Mouse (Mus musculus): ENCODE measurements around the gene Gdpd5. TPM values are rescaled to one million over a fixed set of nuclear protein-coding genes. Genes with fewer than 3 reads are reported as not detected.
A peak's percentile ranks its signal among the peaks of the same experiment; 100 is the strongest.

Gene Gdpd5
- polyA plus RNA-seq, 1 experiment from 2014 or later: 45.0 TPM

GRCm38 (mm10) chr7:99395908-99396616 lies 14.8 kb downstream of the Gdpd5 start:
- H3K36me3 ChIP-seq (ENCODE audit: control insufficient read depth, insufficient read depth, low read length): peaks cover 15% of the 10 kb centered on the region

DNA sequence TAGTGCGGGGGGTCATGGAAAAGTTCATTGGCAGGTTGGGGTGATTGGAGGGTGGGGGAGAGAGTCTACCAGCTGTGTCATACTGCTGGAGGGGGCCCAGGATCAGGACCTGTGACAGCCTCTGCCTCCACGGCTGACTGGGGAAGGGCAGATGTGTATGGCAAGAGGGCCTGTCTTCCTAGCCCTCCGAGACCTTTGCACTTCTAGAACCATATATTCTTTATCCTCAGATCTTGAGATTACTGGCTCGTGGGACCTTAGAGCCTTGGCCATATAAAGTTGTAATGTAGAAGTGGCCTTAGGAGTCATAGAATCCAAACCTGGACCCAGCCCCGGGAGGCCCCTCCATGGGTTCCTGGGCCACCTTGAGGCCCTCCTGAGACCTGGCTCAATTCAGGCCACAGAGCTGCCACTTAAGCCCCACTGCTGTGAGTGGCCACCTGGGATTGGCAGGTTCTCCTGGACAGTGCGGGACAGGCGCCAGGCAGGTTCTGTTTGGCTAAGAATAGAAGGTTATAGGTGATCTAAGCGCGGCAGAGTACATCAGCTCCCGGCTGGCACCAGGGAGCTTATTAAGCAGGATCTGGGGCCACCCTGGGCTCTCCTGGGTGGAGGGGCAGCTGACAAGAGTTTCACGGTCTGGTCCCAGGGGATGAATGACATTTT lies 15.9 kb downstream of the Gdpd5 start:
- Histone ChIP-seq H3K36me3 (ENCODE audit: control insufficient read depth, insufficient read depth, low read length) (peaks cover 11% of the 10 kb centered on the region), H3K4me2 (ENCODE audit: low read length) (no peak overlapping the region), H3K4me3 (ENCODE audit: low read depth, low read length) (no peak overlapping the region), H3K9me3 (replicated peaks; ENCODE audit: control insufficient read depth, low read length, poor library complexity, severe bottlenecking) (no peaks in the 10 kb centered on the region), H3K9ac (ENCODE audit: low read depth, low read length) (no peak overlapping the region), H3K27me3 (ENCODE audit: control insufficient read depth, insufficient read depth, low read depth, low read length) (no peaks in the 10 kb centered on the region), H3K27ac (ENCODE audit: low read length) (no peak overlapping the region), H3K4me1 (ENCODE audit: control insufficient read depth, insufficient read depth, low read length) (no peaks in the 10 kb centered on the region; the same call in 1 of the 2 replicates)
- WGBS: 77% methylated on average over 11 of the region's 11 CpGs
- ATAC-seq: no peak

More at GRCm38 (mm10) chr7:99395908-99396616, 14.8 kb downstream of the Gdpd5 start:
- no peak overlapping the region for H3K27ac ChIP-seq (ENCODE audit: low read length)
- WGBS: 62% methylated on average over 11 of the region's 11 CpGs
- H3K4me2 ChIP-seq (ENCODE audit: low read length): no peak overlapping the region
- no peaks in the 10 kb centered on the region for H3K27me3 ChIP-seq (ENCODE audit: control insufficient read depth, insufficient read depth, low read depth, low read length)
- no peaks in the 10 kb centered on the region for H3K9me3 ChIP-seq (replicated peaks; ENCODE audit: control insufficient read depth, low read length, poor library complexity, severe bottlenecking)
- ATAC-seq: peak; percentile 33
- no peak overlapping the region for H3K4me3 ChIP-seq (ENCODE audit: low read depth, low read length)
- no peak overlapping the region for H3K9ac ChIP-seq (ENCODE audit: low read depth, low read length)
- no peaks in the 10 kb centered on the region; the same call in 1 of the 2 replicates for H3K4me1 ChIP-seq (ENCODE audit: control insufficient read depth, insufficient read depth, low read length)

DNA sequence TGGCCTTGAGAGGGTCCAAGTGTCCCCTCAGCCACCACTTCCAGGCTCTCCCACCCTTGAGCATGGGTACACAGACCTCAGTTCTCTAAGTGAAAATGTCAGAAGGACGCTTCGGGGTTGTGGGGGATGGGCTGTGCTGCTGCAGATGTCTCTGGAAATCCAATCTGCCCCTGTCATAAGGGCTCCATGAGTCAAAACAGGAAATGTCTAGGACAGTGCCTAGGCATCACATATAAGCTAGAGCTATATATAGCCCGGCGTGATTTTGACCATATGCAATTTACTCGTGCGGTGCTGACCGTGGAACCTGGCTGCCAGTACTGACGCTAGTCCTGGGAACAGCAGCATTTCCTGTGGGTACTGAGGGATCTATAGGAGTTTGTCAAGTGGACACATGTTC lies 20.2 kb downstream of the Gdpd5 start:
- no peak for ATAC-seq
- Histone ChIP-seq H3K9ac (ENCODE audit: low read depth, low read length) (no peak overlapping the region), H3K4me1 (ENCODE audit: control insufficient read depth, insufficient read depth, low read length) (no peaks in the 10 kb centered on the region), H3K27me3 (ENCODE audit: control insufficient read depth, insufficient read depth, low read depth, low read length) (no peaks in the 10 kb centered on the region), H3K4me2 (ENCODE audit: low read length) (no peak overlapping the region), H3K36me3 (ENCODE audit: control insufficient read depth, insufficient read depth, low read length) (peaks cover 6% of the 10 kb centered on the region), H3K4me3 (ENCODE audit: low read depth, low read length) (no peak overlapping the region), H3K27ac (ENCODE audit: low read length) (no peak overlapping the region), H3K9me3 (replicated peaks; ENCODE audit: control insufficient read depth, low read length, poor library complexity, severe bottlenecking) (no peaks in the 10 kb centered on the region)
- WGBS: 90% methylated on average over 8 of the region's 8 CpGs

GRCm38 (mm10) chr7:99402477-99402876 lies 21.3 kb downstream of the Gdpd5 start:
- H3K4me1 ChIP-seq (ENCODE audit: control insufficient read depth, insufficient read depth, low read length): no peaks in the 10 kb centered on the region
- H3K4me2 ChIP-seq (ENCODE audit: low read length): no peak overlapping the region
- H3K27ac ChIP-seq (ENCODE audit: low read length): no peak overlapping the region
- 75% methylated on average over 6 of the region's 6 CpGs for WGBS
- H3K4me3 ChIP-seq (ENCODE audit: low read depth, low read length): no peak overlapping the region
- H3K27me3 ChIP-seq (ENCODE audit: control insufficient read depth, insufficient read depth, low read depth, low read length): no peaks in the 10 kb centered on the region
- peaks cover 6% of the 10 kb centered on the region for H3K36me3 ChIP-seq (ENCODE audit: control insufficient read depth, insufficient read depth, low read length)
- H3K9ac ChIP-seq (ENCODE audit: low read depth, low read length): no peak overlapping the region
- no peaks in the 10 kb centered on the region for H3K9me3 ChIP-seq (replicated peaks; ENCODE audit: control insufficient read depth, low read length, poor library complexity, severe bottlenecking)
- no peak for ATAC-seq

DNA sequence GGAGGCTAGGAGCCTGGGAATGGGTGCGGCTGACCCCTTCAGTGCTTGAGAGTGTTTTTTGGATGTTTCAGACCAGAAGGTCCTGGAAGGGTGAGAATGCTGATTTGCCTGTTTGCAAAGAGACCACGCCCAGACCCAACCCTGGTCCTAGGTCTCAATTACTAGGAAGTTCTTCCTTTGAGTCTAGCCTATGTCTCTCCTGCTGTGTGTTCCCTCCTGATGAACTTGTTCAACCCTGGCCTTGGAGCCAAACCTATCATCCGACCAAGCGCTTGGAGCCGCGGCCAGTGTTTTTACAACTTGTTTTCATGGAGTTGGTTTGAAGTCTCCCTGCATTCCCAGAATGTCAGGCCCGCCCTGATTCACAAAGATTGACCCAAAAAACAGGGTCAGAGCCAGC lies 22.0 kb downstream of the Gdpd5 start:
- H3K4me3 ChIP-seq (ENCODE audit: low read depth, low read length): no peak overlapping the region
- peaks cover 6% of the 10 kb centered on the region for H3K36me3 ChIP-seq (ENCODE audit: control insufficient read depth, insufficient read depth, low read length)
- no peak overlapping the region for H3K4me2 ChIP-seq (ENCODE audit: low read length)
- 86% methylated on average over 7 of the region's 7 CpGs for WGBS
- H3K4me1 ChIP-seq (ENCODE audit: control insufficient read depth, insufficient read depth, low read length): no peaks in the 10 kb centered on the region
- no peaks in the 10 kb centered on the region for H3K9me3 ChIP-seq (replicated peaks; ENCODE audit: control insufficient read depth, low read length, poor library complexity, severe bottlenecking)
- no peak overlapping the region for H3K9ac ChIP-seq (ENCODE audit: low read depth, low read length)
- no peaks in the 10 kb centered on the region for H3K27me3 ChIP-seq (ENCODE audit: control insufficient read depth, insufficient read depth, low read depth, low read length)
- no peak for ATAC-seq
- no peak overlapping the region for H3K27ac ChIP-seq (ENCODE audit: low read length)

DNA sequence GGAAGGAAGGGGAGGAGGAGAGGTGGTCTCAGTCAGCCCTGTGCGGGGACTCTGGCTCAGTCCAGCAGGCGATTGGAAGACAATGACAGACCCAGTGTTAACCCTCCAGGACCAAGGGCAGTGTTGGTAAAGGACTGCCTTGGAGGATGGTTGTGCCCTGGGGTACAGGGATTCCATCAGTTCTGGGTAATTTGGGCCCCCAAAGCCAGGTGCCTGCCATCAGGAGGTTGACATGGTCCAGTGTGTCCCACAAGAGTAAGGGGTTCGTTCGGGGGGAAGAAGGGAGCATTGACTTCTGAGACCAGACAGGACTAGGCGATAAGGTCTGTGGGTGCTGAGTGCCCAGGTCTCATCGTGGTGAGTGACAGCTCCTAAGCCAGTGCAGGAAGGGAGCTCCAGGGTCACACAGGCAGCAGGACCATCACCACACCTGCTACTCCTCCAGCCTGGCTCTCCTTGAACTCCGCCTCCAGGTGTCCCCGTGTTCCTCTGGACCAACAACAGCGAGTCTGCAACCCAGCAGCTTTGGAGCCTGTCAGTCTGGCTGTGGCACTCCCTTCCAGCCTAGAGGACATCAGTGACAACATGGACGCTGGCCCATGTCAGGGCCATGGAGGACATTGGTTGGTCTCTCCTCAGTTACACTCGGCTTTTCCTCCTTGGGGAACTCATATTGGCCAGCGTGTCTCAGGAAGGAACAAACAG lies 23.0 kb downstream of the Gdpd5 start:
- 80% methylated on average over 12 of the region's 12 CpGs for WGBS
- no peaks in the 10 kb centered on the region for H3K4me1 ChIP-seq (ENCODE audit: control insufficient read depth, insufficient read depth, low read length)
- H3K27ac ChIP-seq (ENCODE audit: low read length): no peak overlapping the region
- no peak overlapping the region for H3K4me2 ChIP-seq (ENCODE audit: low read length)
- H3K27me3 ChIP-seq (ENCODE audit: control insufficient read depth, insufficient read depth, low read depth, low read length): no peaks in the 10 kb centered on the region
- H3K9me3 ChIP-seq (replicated peaks; ENCODE audit: control insufficient read depth, low read length, poor library complexity, severe bottlenecking): no peaks in the 10 kb centered on the region
- no peak overlapping the region for H3K9ac ChIP-seq (ENCODE audit: low read depth, low read length)
- ATAC-seq: no peak
- peaks cover 6% of the 10 kb centered on the region for H3K36me3 ChIP-seq (ENCODE audit: control insufficient read depth, insufficient read depth, low read length)
- H3K4me3 ChIP-seq (ENCODE audit: low read depth, low read length): no peak overlapping the region

- H3K27me3 ChIP-seq (ENCODE audit: control insufficient read depth, insufficient read depth, low read depth, low read length): no peaks in the 10 kb centered on the region
These were observed 24.4 kb downstream of the Gdpd5 start for GRCm38 (mm10) chr7:99405386-99406155.

GRCm38 (mm10) chr7:99407598-99407997 lies 26.4 kb downstream of the Gdpd5 start:
- Histone ChIP-seq H3K9ac (ENCODE audit: low read depth, low read length) (no peak overlapping the region), H3K9me3 (replicated peaks; ENCODE audit: control insufficient read depth, low read length, poor library complexity, severe bottlenecking) (no peaks in the 10 kb centered on the region), H3K4me2 (ENCODE audit: low read length) (no peak overlapping the region), H3K27me3 (ENCODE audit: control insufficient read depth, insufficient read depth, low read depth, low read length) (no peaks in the 10 kb centered on the region), H3K27ac (ENCODE audit: low read length) (no peak overlapping the region), H3K4me3 (ENCODE audit: low read depth, low read length) (no peak overlapping the region), H3K4me1 (ENCODE audit: control insufficient read depth, insufficient read depth, low read length) (no peaks in the 10 kb centered on the region), H3K36me3 (ENCODE audit: control insufficient read depth, insufficient read depth, low read length) (0 out of 2 replicates have a peak, but pooled peaks cover 6% of the 10 kb centered on the region)
- ATAC-seq: no peak
- 83% methylated on average over 2 of the region's 2 CpGs for WGBS

More at GRCm38 (mm10) chr7:99405386-99406155, 24.4 kb downstream of the Gdpd5 start:
- no peak for ATAC-seq
- WGBS: 25% methylated on average over 8 of the region's 8 CpGs
- Histone ChIP-seq H3K4me3 (ENCODE audit: low read depth, low read length) (no peak overlapping the region), H3K36me3 (ENCODE audit: control insufficient read depth, insufficient read depth, low read length) (0 out of 2 replicates have a peak, but pooled peaks cover 6% of the 10 kb centered on the region), H3K4me1 (ENCODE audit: control insufficient read depth, insufficient read depth, low read length) (no peaks in the 10 kb centered on the region), H3K9ac (ENCODE audit: low read depth, low read length) (no peak overlapping the region), H3K4me2 (ENCODE audit: low read length) (no peak overlapping the region), H3K27ac (ENCODE audit: low read length) (no peak overlapping the region), H3K9me3 (replicated peaks; ENCODE audit: control insufficient read depth, low read length, poor library complexity, severe bottlenecking) (no peaks in the 10 kb centered on the region)

Data from midbrain, embryonic 16.5 days (tissue).